Mouse (Mus musculus): Measurements from ENCODE around the gene Bag6. TPM values are rescaled to one million over a fixed set of nuclear protein-coding genes. Genes with fewer than 3 reads are reported as not detected.

The Bag6 gene
- polyA plus RNA-seq, 1 experiment from 2014 or later, result 74.7 TPM

Small RNA genes within 50 kb of the gene (microRNA-seq; reads per million reads assigned to microRNA genes)
- not detected for gene Mir6973a

Other genes starting within 250 kb of the Bag6 start
- 0.29 and 0.40 TPM in 2 replicates for gene C2, start 236.9 kb upstream of the Bag6 start, polyA plus RNA-seq (2016; fragmentation: Nextera tagmentation; extraction: Ambion mirVana)
- gene Ehmt2, start 236.7 kb upstream of the Bag6 start, polyA plus RNA-seq (2016; fragmentation: Nextera tagmentation; extraction: Ambion mirVana), result 109 and 116 TPM in 2 replicates
- gene Slc44a4, start 220.7 kb upstream of the Bag6 start, polyA plus RNA-seq (2016; fragmentation: Nextera tagmentation; extraction: Ambion mirVana), result not detected in 2 replicates
- 14.6 and 16.1 TPM in 2 replicates for gene Neu1, start 203.9 kb upstream of the Bag6 start, polyA plus RNA-seq (2016; fragmentation: Nextera tagmentation; extraction: Ambion mirVana)
- 0.08 and 0.14 TPM in 2 replicates for gene Hspa1b, start 175.9 kb upstream of the Bag6 start, polyA plus RNA-seq (2016; fragmentation: Nextera tagmentation; extraction: Ambion mirVana)
- gene Gm20481, start 165.3 kb upstream of the Bag6 start, polyA plus RNA-seq (2016; fragmentation: Nextera tagmentation; extraction: Ambion mirVana), result not detected in 2 replicates
- gene Hspa1a, start 163.0 kb upstream of the Bag6 start, polyA plus RNA-seq (2016; fragmentation: Nextera tagmentation; extraction: Ambion mirVana), result 1.1 and 1.4 TPM in 2 replicates
- gene Hspa1l, start 162.5 kb upstream of the Bag6 start, polyA plus RNA-seq (2016; fragmentation: Nextera tagmentation; extraction: Ambion mirVana), result 0.58 and 0.85 TPM in 2 replicates
- gene Lsm2, start 153.3 kb upstream of the Bag6 start, polyA plus RNA-seq (2016; fragmentation: Nextera tagmentation; extraction: Ambion mirVana), result 320 and 365 TPM in 2 replicates
- 222 and 267 TPM in 2 replicates for gene Vars, start 134.2 kb upstream of the Bag6 start, polyA plus RNA-seq (2016; fragmentation: Nextera tagmentation; extraction: Ambion mirVana)
- gene Vwa7, start 118.6 kb upstream of the Bag6 start, polyA plus RNA-seq (2016; fragmentation: Nextera tagmentation; extraction: Ambion mirVana), result 0.15 and 0.23 TPM in 2 replicates
- 1.2 and 1.4 TPM in 2 replicates for gene Sapcd1, start 107.2 kb upstream of the Bag6 start, polyA plus RNA-seq (2016; fragmentation: Nextera tagmentation; extraction: Ambion mirVana)
- gene Msh5, start 88.4 kb upstream of the Bag6 start, polyA plus RNA-seq (2016; fragmentation: Nextera tagmentation; extraction: Ambion mirVana), result 5.2 and 5.4 TPM in 2 replicates
- 174 and 186 TPM in 2 replicates for gene Clic1, start 85.2 kb upstream of the Bag6 start, polyA plus RNA-seq (2016; fragmentation: Nextera tagmentation; extraction: Ambion mirVana)
- gene Ddah2, start 76.1 kb upstream of the Bag6 start, polyA plus RNA-seq (2016; fragmentation: Nextera tagmentation; extraction: Ambion mirVana), result 453 and 568 TPM in 2 replicates
- gene Ly6g6c, start 69.8 kb upstream of the Bag6 start, polyA plus RNA-seq (2016; fragmentation: Nextera tagmentation; extraction: Ambion mirVana), result not detected in 2 replicates
- 0.36 and 0.46 TPM in 2 replicates for gene Mpig6b, start 69.0 kb upstream of the Bag6 start, polyA plus RNA-seq (2016; fragmentation: Nextera tagmentation; extraction: Ambion mirVana)
- gene Ly6g6e, start 58.3 kb upstream of the Bag6 start, polyA plus RNA-seq (2016; fragmentation: Nextera tagmentation; extraction: Ambion mirVana), result 0.81 and 0.95 TPM in 2 replicates
- gene Ly6g6d, start 57.1 kb upstream of the Bag6 start, polyA plus RNA-seq (2016; fragmentation: Nextera tagmentation; extraction: Ambion mirVana), result 0.80 and 1.1 TPM in 2 replicates
- 0.56 and 0.66 TPM in 2 replicates for gene Ly6g6f, start 49.6 kb upstream of the Bag6 start, polyA plus RNA-seq (2016; fragmentation: Nextera tagmentation; extraction: Ambion mirVana)
- 53.3 and 63.6 TPM in 2 replicates for gene Abhd16a, start 45.9 kb upstream of the Bag6 start, polyA plus RNA-seq (2016; fragmentation: Nextera tagmentation; extraction: Ambion mirVana)
- not detected in 2 replicates for gene Ly6g5c, start 26.9 kb upstream of the Bag6 start, polyA plus RNA-seq (2016; fragmentation: Nextera tagmentation; extraction: Ambion mirVana)
- gene Ly6g5b, start 19.8 kb upstream of the Bag6 start, polyA plus RNA-seq (2016; fragmentation: Nextera tagmentation; extraction: Ambion mirVana), result 1.4 and 1.7 TPM in 2 replicates
- gene Gpank1, start 13.7 kb upstream of the Bag6 start, polyA plus RNA-seq (2016; fragmentation: Nextera tagmentation; extraction: Ambion mirVana), result 33.9 and 35.8 TPM in 2 replicates
- 299 and 317 TPM in 2 replicates for gene Csnk2b, start 13.1 kb upstream of the Bag6 start, polyA plus RNA-seq (2016; fragmentation: Nextera tagmentation; extraction: Ambion mirVana)
- 8.4 and 8.5 TPM in 2 replicates for gene D17H6S53E, start 8.8 kb upstream of the Bag6 start, polyA plus RNA-seq (2016; fragmentation: Nextera tagmentation; extraction: Ambion mirVana)
- 0.39 and 0.56 TPM in 2 replicates for gene Apom, start 3.1 kb upstream of the Bag6 start, polyA plus RNA-seq (2016; fragmentation: Nextera tagmentation; extraction: Ambion mirVana)
- 213 and 229 TPM in 2 replicates for gene Prrc2a, start 29.7 kb downstream of the Bag6 start, polyA plus RNA-seq (2016; fragmentation: Nextera tagmentation; extraction: Ambion mirVana)
- gene Aif1, start 40.9 kb downstream of the Bag6 start, polyA plus RNA-seq (2016; fragmentation: Nextera tagmentation; extraction: Ambion mirVana), result 1.5 and 1.8 TPM in 2 replicates
- gene Lst1, start 53.3 kb downstream of the Bag6 start, polyA plus RNA-seq (2016; fragmentation: Nextera tagmentation; extraction: Ambion mirVana), result 1.6 and 2.0 TPM in 2 replicates
- gene Ltb, start 59.3 kb downstream of the Bag6 start, polyA plus RNA-seq (2016; fragmentation: Nextera tagmentation; extraction: Ambion mirVana), result 0.38 and 0.45 TPM in 2 replicates
- gene Tnf, start 66.8 kb downstream of the Bag6 start, polyA plus RNA-seq (2016; fragmentation: Nextera tagmentation; extraction: Ambion mirVana), result 0.14 TPM in 1 of 2 replicates, not detected in the other
- not detected in 2 replicates for gene Lta, start 70.2 kb downstream of the Bag6 start, polyA plus RNA-seq (2016; fragmentation: Nextera tagmentation; extraction: Ambion mirVana)
- gene Gm16181, start 85.7 kb downstream of the Bag6 start, polyA plus RNA-seq (2016; fragmentation: Nextera tagmentation; extraction: Ambion mirVana), result 0.30 and 0.33 TPM in 2 replicates
- gene Atp6v1g2, start 98.5 kb downstream of the Bag6 start, polyA plus RNA-seq (2016; fragmentation: Nextera tagmentation; extraction: Ambion mirVana), result 4.5 and 5.2 TPM in 2 replicates
- gene Nfkbil1, start 100.6 kb downstream of the Bag6 start, polyA plus RNA-seq (2016; fragmentation: Nextera tagmentation; extraction: Ambion mirVana), result 10.7 and 12.1 TPM in 2 replicates
- 749 and 792 TPM in 2 replicates for gene Ddx39b, start 106.6 kb downstream of the Bag6 start, polyA plus RNA-seq (2016; fragmentation: Nextera tagmentation; extraction: Ambion mirVana)
- gene H2-D1, start 127.6 kb downstream of the Bag6 start, polyA plus RNA-seq (2016; fragmentation: Nextera tagmentation; extraction: Ambion mirVana), result 21.4 and 23.1 TPM in 2 replicates
- gene H2-Q1, start 185.2 kb downstream of the Bag6 start, polyA plus RNA-seq (2016; fragmentation: Nextera tagmentation; extraction: Ambion mirVana), result not detected in 2 replicates
- 0.79 and 0.80 TPM in 2 replicates for gene H2-Q2, start 207.1 kb downstream of the Bag6 start, polyA plus RNA-seq (2016; fragmentation: Nextera tagmentation; extraction: Ambion mirVana)
- gene H2-Q4, start 244.4 kb downstream of the Bag6 start, polyA plus RNA-seq (2016; fragmentation: Nextera tagmentation; extraction: Ambion mirVana), result 2.2 and 3.6 TPM in 2 replicates